Mouse (Mus musculus) intestine, embryonic 16.5 days (tissue): ENCODE measurements around the gene Olfr772. TPM values are rescaled to one million over a fixed set of nuclear protein-coding genes. Genes with fewer than 3 reads are reported as not detected.
"Not testable (repeated sequence)": the region's sequence is repeated elsewhere in the genome, so short reads cannot be mapped to it uniquely, and the experiment has no call there.

Source experiments
- ATAC-seq: fragments of 200-750 bp; cut with Nextera tagmentation; 2 replicates; pipeline ENCODE4 v1.8.0; 2017; ENCODE audit warnings: moderate TSS enrichment, moderate library complexity
- H3K27ac ChIP-seq: fragments of 300-500 bp; sonication (generic); 2 replicates; pipeline ENCODE4 v1.5.1; 2014; ENCODE audit warnings: mild to moderate bottlenecking, low read length
- H3K27me3 ChIP-seq: fragments of 300-500 bp; sonication (generic); replicated peaks from 2 replicates; pipeline ENCODE4 v1.6.1; 2014; ENCODE audit warnings: low read length, control low read depth, mixed read lengths; ENCODE audit not compliant: control insufficient read depth, insufficient read depth
- H3K36me3 ChIP-seq: fragments of 300-500 bp; sonication (generic); 2 replicates; pipeline ENCODE4 v1.6.1; 2014; ENCODE audit warnings: low read length, control low read depth; ENCODE audit not compliant: control insufficient read depth, insufficient read depth
- H3K4me1 ChIP-seq: fragments of 300-500 bp; sonication (generic); 2 replicates; pipeline ENCODE4 v1.6.1; 2014; ENCODE audit warnings: low read length, control low read depth, mixed read lengths; ENCODE audit not compliant: control insufficient read depth, insufficient read depth
- H3K4me2 ChIP-seq: fragments of 300-500 bp; sonication (generic); 2 replicates; pipeline ENCODE4 v1.6.1; 2014; ENCODE audit warnings: low read depth, low read length, control low read depth
- H3K4me3 ChIP-seq: fragments of 300-500 bp; sonication (generic); 2 replicates; pipeline ENCODE4 v1.5.1; 2014; ENCODE audit warnings: mild to moderate bottlenecking, low read length
- H3K9ac ChIP-seq: fragments of 300-500 bp; sonication (generic); 2 replicates; pipeline ENCODE4 v1.6.1; 2014; ENCODE audit warnings: low read depth, low read length
- H3K9me3 ChIP-seq: fragments of 300-500 bp; sonication (generic); 2 replicates; pipeline ENCODE4 v1.6.1; 2016; ENCODE audit warnings: low read length, control low read depth; ENCODE audit not compliant: control insufficient read depth
- WGBS: fragments of 180-500 bp; shearing (Covaris S2); extraction: QIAGEN DNeasy Blood & Tissue Kit; methylation state at CpG from one replicate; pipeline ENCODE4 v1.1.7; 2014; 5-methylcytosine and 5-hydroxymethylcytosine counted together
- polyA plus RNA-seq: library from polyadenylated mRNA; unstranded; fragments of >200 nt; fragmentation: Nextera tagmentation; extraction: Ambion mirVana; gene quantifications from 2 replicates; pipeline ENCODE4 v1.2.1, GENCODE M21; 2015

The Olfr772 gene
- not detected in 2 replicates for polyA plus RNA-seq

GRCm38 (mm10) chr10:129177821-129178220 lies at the start of gene Olfr772:
Olfr772 (minus strand) TSS chr10:129177921.
- not testable (repeated sequence) for ATAC-seq, H3K27ac ChIP-seq, H3K4me3 ChIP-seq, H3K4me2 ChIP-seq, H3K4me1 ChIP-seq, H3K36me3 ChIP-seq, H3K27me3 ChIP-seq, H3K9ac ChIP-seq, H3K9me3 ChIP-seq
- WGBS, result 87% methylated on average over 3 of the region's 4 CpGs

GRCm38 (mm10) chr10:129187319-129187718 lies 9.6 kb upstream of the Olfr772 start, which contains the start of gene Olfr773:
Olfr773 (minus strand) TSS chr10:129187419.
- not testable (repeated sequence) for H3K27me3 ChIP-seq, ATAC-seq, H3K36me3 ChIP-seq, H3K4me3 ChIP-seq, H3K27ac ChIP-seq, H3K9me3 ChIP-seq, H3K4me2 ChIP-seq, H3K4me1 ChIP-seq, H3K9ac ChIP-seq

GRCm38 (mm10) chr10:129164651-129165050 lies 13.1 kb downstream of the Olfr772 start, which contains the start of gene Olfr771:
Olfr771 (minus strand) TSS chr10:129164751.
- no peaks in the 10 kb centered on the region for H3K9me3 ChIP-seq
- no peak within 1 kb of the TSS for H3K27ac ChIP-seq
- H3K36me3 ChIP-seq, result no peaks in the 10 kb centered on the region
- H3K27me3 ChIP-seq, result no peaks in the 10 kb centered on the region
- no peak for ATAC-seq
- no peak within 1 kb of the TSS for H3K9ac ChIP-seq
- H3K4me1 ChIP-seq, result no peaks in the 10 kb centered on the region
- H3K4me2 ChIP-seq, result no peak within 1 kb of the TSS
- WGBS, result 72% methylated on average over 1 of the region's 1 CpGs
- H3K4me3 ChIP-seq, result no peak within 1 kb of the TSS

GRCm38 (mm10) chr10:129138898-129139297 lies 38.8 kb downstream of the Olfr772 start, which contains the start of gene Olfr770:
Olfr770 (minus strand) TSS chr10:129138998.
- Histone ChIP-seq H3K27me3 (no peaks in the 10 kb centered on the region), H3K9ac (no peak within 1 kb of the TSS), H3K4me3 (no peak within 1 kb of the TSS), H3K4me1 (no peaks in the 10 kb centered on the region), H3K36me3 (no peaks in the 10 kb centered on the region), H3K9me3 (no peaks in the 10 kb centered on the region), H3K4me2 (no peak within 1 kb of the TSS), H3K27ac (no peak within 1 kb of the TSS)
- ATAC-seq, result no peak
- 92% methylated on average over 2 of the region's 2 CpGs for WGBS

Other genes with a start within 250 kb of the Olfr772 start
- 3.3 and 3.7 TPM in 2 replicates for gene Itga7, start 244.1 kb downstream of the Olfr772 start, polyA plus RNA-seq
- gene Mettl7b, start 216.9 kb downstream of the Olfr772 start, polyA plus RNA-seq, result 23.2 and 28.6 TPM in 2 replicates
- gene Olfr9, start 188.5 kb downstream of the Olfr772 start, polyA plus RNA-seq, result not detected in 2 replicates
- not detected in 2 replicates for gene Olfr763, start 167.1 kb downstream of the Olfr772 start, polyA plus RNA-seq
- gene Olfr764-ps1, start 138.0 kb downstream of the Olfr772 start, polyA plus RNA-seq, result not detected in 2 replicates
- gene Olfr765, start 127.9 kb downstream of the Olfr772 start, polyA plus RNA-seq, result not detected in 2 replicates
- gene Olfr766-ps1, start 108.9 kb downstream of the Olfr772 start, polyA plus RNA-seq, result not detected in 2 replicates
- gene Olfr767, start 95.0 kb downstream of the Olfr772 start, polyA plus RNA-seq, result not detected in 2 replicates
- gene Olfr768, start 78.5 kb downstream of the Olfr772 start, polyA plus RNA-seq, result not detected in 2 replicates
- not detected in 2 replicates for gene Olfr769, start 60.1 kb downstream of the Olfr772 start, polyA plus RNA-seq
- not detected in 2 replicates for gene Olfr770, start 38.9 kb downstream of the Olfr772 start, polyA plus RNA-seq
- not detected in 2 replicates for gene Olfr771, start 13.2 kb downstream of the Olfr772 start, polyA plus RNA-seq
- gene Olfr773, start 9.5 kb upstream of the Olfr772 start, polyA plus RNA-seq, result not detected in 2 replicates
- gene Olfr774, start 58.3 kb upstream of the Olfr772 start, polyA plus RNA-seq, result not detected in 2 replicates
- gene Olfr775, start 70.5 kb upstream of the Olfr772 start, polyA plus RNA-seq, result not detected in 2 replicates
- gene Olfr776, start 81.2 kb upstream of the Olfr772 start, polyA plus RNA-seq, result not detected in 2 replicates
- gene Olfr777, start 93.6 kb upstream of the Olfr772 start, polyA plus RNA-seq, result not detected in 2 replicates
- not detected in 2 replicates for gene Olfr780, start 140.2 kb upstream of the Olfr772 start, polyA plus RNA-seq
- gene Olfr781, start 150.9 kb upstream of the Olfr772 start, polyA plus RNA-seq, result not detected in 2 replicates
- not detected in 2 replicates for gene Olfr782, start 170.9 kb upstream of the Olfr772 start, polyA plus RNA-seq
- 0.06 TPM in 1 of 2 replicates, not detected in the other for gene Olfr784, start 206.2 kb upstream of the Olfr772 start, polyA plus RNA-seq
- gene Olfr785, start 227.5 kb upstream of the Olfr772 start, polyA plus RNA-seq, result not detected in 2 replicates
- not detected in 2 replicates for gene Olfr786, start 249.4 kb upstream of the Olfr772 start, polyA plus RNA-seq